Mouse (Mus musculus): ENCODE measurements around the gene Ttc9c.

DNA sequence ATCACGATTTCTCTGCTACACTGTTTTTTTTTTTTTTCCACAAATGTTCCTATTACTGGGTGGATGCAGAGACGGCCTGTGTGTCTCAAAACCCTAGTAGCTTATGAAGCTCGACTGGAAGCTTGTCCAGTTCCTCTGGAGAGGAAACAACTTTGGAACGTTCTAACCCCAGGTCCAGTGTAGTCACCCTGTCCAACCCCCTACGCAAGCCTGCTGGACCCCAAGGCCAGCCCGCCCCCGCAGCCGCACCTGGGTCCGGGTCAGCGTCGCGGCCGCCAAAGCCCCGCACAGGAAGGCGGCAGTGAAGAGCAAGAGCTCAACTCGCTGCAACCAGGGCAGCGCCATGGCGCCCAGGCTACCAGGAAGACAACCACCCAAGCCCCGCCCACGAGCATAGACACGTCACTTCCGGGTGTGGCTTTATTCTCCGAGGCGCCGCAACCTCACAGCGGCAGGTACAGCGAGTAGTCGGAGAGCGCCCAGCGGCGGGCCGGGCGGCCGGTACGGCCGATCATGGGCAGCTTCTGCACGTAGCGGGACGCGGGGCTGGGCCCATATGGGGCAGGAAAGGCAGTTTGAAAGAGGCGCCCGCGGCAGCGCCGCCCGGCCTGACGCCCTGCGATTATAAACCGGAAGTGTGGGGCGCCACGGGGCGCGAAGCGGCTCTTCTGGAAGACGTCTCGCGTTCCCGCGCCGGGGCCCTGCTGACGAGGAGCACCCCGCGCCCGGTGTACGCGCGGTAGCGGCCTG lies 44.9 kb downstream of the Ttc9c start, which contains the start of gene Tmem179b:
- no peak for TF ChIP-seq MYOG (IDR thresholded peaks at IDR 0.05; ENCODE audit: control insufficient read depth in 1 of 3, insufficient read depth in 1 of 3, insufficient read length in 2 of 3, low read depth in 2 of 3)
- TF ChIP-seq TCF12 (IDR thresholded peaks at IDR 0.05; ENCODE audit: insufficient read depth, poor library complexity, severe bottlenecking): no peak
- no peak for TF ChIP-seq USF1 (IDR thresholded peaks at IDR 0.05; ENCODE audit: low read depth)
- TF ChIP-seq E2F4 (IDR thresholded peaks at IDR 0.05; ENCODE audit: insufficient read depth): peak; percentile 67
- no peak for TF ChIP-seq MAX (IDR thresholded peaks at IDR 0.05; ENCODE audit: low read depth)
- TF ChIP-seq POLR2A (IDR thresholded peaks at IDR 0.05; ENCODE audit: insufficient read length, low read depth): peak; percentile 91
- TF ChIP-seq POLR2AphosphoS2 (IDR thresholded peaks at IDR 0.05; ENCODE audit: insufficient read length, low read depth): peak; percentile 99
- TF ChIP-seq SRF (IDR thresholded peaks at IDR 0.05; ENCODE audit: control insufficient read depth, insufficient read length, low read depth): no peak
- TF ChIP-seq CEBPB (IDR thresholded peaks at IDR 0.05; ENCODE audit: insufficient read depth, poor library complexity, severe bottlenecking): no peak
- no peak for TF ChIP-seq REST (IDR thresholded peaks at IDR 0.05; ENCODE audit: insufficient read depth, insufficient read length)
- TF ChIP-seq MYOD1 (IDR thresholded peaks at IDR 0.05; ENCODE audit: control insufficient read depth in 1 of 3, insufficient read length in 2 of 3, low read depth in 2 of 3): no peak
